Mouse (Mus musculus) ES-E14 (cell line): ENCODE data around the gene Tuba8. TPM values are rescaled to one million over a fixed set of nuclear protein-coding genes. Genes with fewer than 3 reads are reported as not detected.

ENCODE experiments used
- DNase-seq: peaks from one replicate; pipeline ENCODE4 v3.0.0-alpha.2; 2013; ENCODE audit warnings: low read depth, low spot score
- H3K27ac ChIP-seq: 2 replicates; pipeline ENCODE4 v1.5.1; 2012; ENCODE audit warnings: low read depth, mild to moderate bottlenecking, low read length, moderate library complexity, mixed read lengths; ENCODE audit not compliant: poor library complexity, insufficient read depth, severe bottlenecking
- H3K36me3 ChIP-seq: 2 replicates; pipeline ENCODE4 v1.6.1; 2012; ENCODE audit warnings: mild to moderate bottlenecking, low read length, moderate library complexity, mixed read lengths; ENCODE audit not compliant: control insufficient read depth, poor library complexity, insufficient read depth, severe bottlenecking
- H3K4me1 ChIP-seq, 2 experiments: fragments of 150-350 bp in 1 of 2; sonication (generic) in 1 of 2; 2 replicates each; pipeline ENCODE4 v1.6.1; 2012; ENCODE audit warnings: low read length in 2 of 2, mild to moderate bottlenecking in 1 of 2, mixed read lengths in 1 of 2; ENCODE audit not compliant: control insufficient read depth in 2 of 2, insufficient read depth in 2 of 2, poor library complexity in 1 of 2
- H3K4me3 ChIP-seq, 2 experiments: fragments of 150-350 bp in 1 of 2; sonication (generic) in 1 of 2; 2 replicates each; pipeline ENCODE4 v1.5.1; 2012; ENCODE audit warnings: low read length in 2 of 2, low read depth in 1 of 2, mild to moderate bottlenecking in 1 of 2, mixed read lengths in 1 of 2; ENCODE audit not compliant: insufficient read depth in 1 of 2, poor library complexity in 1 of 2, severe bottlenecking in 1 of 2
- H3K9ac ChIP-seq: 2 replicates; pipeline ENCODE4 v1.6.1; 2012; ENCODE audit warnings: low read depth, mild to moderate bottlenecking, low read length, mixed read lengths; ENCODE audit not compliant: poor library complexity, insufficient read depth, severe bottlenecking
- H3K9me3 ChIP-seq: fragments of 150-350 bp; sonication (generic); 2 replicates; pipeline ENCODE4 v1.6.1; 2012; ENCODE audit warnings: low read depth, mild to moderate bottlenecking, low read length; ENCODE audit not compliant: control insufficient read depth, insufficient read depth
- CHD2 ChIP-seq: IDR thresholded peaks from 2 replicates; pipeline ENCODE4 v1.6.1; 2014; ENCODE audit warnings: mild to moderate bottlenecking, low read depth, low read length, inconsistent platforms
- HCFC1 ChIP-seq: IDR thresholded peaks from 2 replicates; pipeline ENCODE4 v1.6.1; 2012; ENCODE audit warnings: low read length, inconsistent platforms, borderline replicate concordance; ENCODE audit not compliant: insufficient read depth
- MAFK ChIP-seq: IDR thresholded peaks from 2 replicates; pipeline ENCODE4 v1.6.1; 2014; ENCODE audit warnings: mild to moderate bottlenecking, low read depth, low read length, inconsistent platforms; ENCODE audit not compliant: insufficient read depth
- ZC3H11A ChIP-seq: IDR thresholded peaks from 2 replicates; pipeline ENCODE4 v1.6.1; 2012; ENCODE audit warnings: low read depth, mild to moderate bottlenecking, inconsistent platforms, low read length, borderline replicate concordance
- ZNF384 ChIP-seq: IDR thresholded peaks from 2 replicates; pipeline ENCODE4 v1.6.1; 2012; ENCODE audit warnings: low read depth, low read length, inconsistent platforms
- in situ Hi-C, 2 experiments: fragments of 600-800 bp; cut with MboI; formaldehyde crosslinking; loops; one replicate each; pipeline ENCODE4 v1.15.1; 2025; ENCODE audit warnings: low sequenced_read_pairs in 2 of 2, inconsistent platforms in 1 of 2; ENCODE audit not compliant: unreplicated experiment in 2 of 2
- total RNA-seq: library from RNA; depleted of rRNA; stranded (reverse); fragments of 300-350 nt; gene quantifications from 2 replicates; pipeline ENCODE4 v1.2.3, GENCODE M21; 2012

The Tuba8 gene
- total RNA-seq, 1 experiment = 0.62 TPM

DNA sequence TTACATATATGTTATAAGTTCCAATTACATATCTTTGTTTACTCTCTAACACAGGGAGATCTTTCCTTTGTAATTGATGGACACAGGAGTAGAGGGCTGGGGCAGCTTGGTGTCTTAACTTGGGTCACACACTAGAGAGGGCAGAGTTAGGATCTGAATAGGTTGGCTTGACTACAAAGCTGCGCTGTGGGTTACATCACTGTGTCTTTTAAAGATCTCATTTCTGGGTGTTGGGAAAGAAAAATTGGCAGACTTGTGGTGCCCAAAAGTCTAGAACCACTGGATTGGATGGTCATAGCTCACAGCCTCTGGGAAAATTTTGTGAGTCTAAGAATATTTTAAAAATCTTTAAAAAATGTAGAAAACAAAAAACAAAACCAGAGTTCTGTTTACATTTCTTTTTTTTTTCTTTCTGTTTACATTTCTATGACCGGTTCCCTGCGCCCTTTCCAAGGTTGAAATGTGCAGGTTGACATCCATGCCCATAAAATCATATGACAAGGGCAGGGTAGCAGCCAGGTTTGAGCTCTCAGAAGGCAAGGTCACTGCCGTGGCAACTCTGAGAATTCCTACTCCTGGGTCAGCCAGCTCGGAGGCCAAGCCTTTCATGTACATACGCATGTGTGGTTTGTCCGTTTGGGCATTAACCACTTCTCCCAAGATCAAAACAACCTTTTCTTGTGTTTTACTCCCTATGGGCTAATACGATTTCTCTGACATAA, 11.5 kb downstream of the Tuba8 start:
- TF ChIP-seq HCFC1 (no peak), ZNF384 (no peak), CHD2 (no peak), MAFK (no peak), ZC3H11A (no peak)
- peaks cover 0 to 7% of the 10 kb centered on the region in 2 experiments; a peak in 2 of 4 replicates for H3K4me1 ChIP-seq
- no peak overlapping the region for H3K9ac ChIP-seq
- no peaks in the 10 kb centered on the region for H3K9me3 ChIP-seq
- H3K27ac ChIP-seq = no peak overlapping the region
- DNase-seq = no peak
- no peaks in the 10 kb centered on the region for H3K36me3 ChIP-seq
- in situ Hi-C loops = no loop called here
- no peak overlapping the region for H3K4me3 ChIP-seq

DNA sequence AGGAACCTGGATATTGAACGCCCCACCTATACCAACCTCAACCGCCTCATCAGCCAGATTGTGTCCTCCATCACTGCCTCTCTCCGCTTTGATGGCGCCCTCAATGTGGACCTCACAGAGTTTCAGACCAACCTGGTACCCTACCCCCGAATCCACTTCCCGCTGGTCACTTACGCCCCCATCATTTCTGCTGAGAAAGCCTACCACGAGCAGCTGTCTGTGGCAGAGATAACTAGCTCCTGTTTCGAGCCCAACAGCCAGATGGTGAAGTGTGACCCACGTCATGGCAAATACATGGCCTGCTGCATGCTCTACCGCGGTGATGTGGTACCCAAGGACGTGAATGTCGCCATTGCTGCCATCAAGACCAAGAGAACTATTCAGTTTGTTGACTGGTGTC, 12.5 kb downstream of the Tuba8 start:
- Histone ChIP-seq H3K4me3 (no peak overlapping the region), H3K27ac (no peak overlapping the region), H3K36me3 (no peaks in the 10 kb centered on the region), H3K9me3 (no peaks in the 10 kb centered on the region), H3K4me1 (peaks cover 0 to 7% of the 10 kb centered on the region in 2 experiments; a peak in 2 of 4 replicates), H3K9ac (no peak overlapping the region)
- TF ChIP-seq ZNF384 (no peak), ZC3H11A (no peak), HCFC1 (no peak), CHD2 (no peak), MAFK (no peak)
- DNase-seq = no peak
- in situ Hi-C loops = no loop called here

DNA sequence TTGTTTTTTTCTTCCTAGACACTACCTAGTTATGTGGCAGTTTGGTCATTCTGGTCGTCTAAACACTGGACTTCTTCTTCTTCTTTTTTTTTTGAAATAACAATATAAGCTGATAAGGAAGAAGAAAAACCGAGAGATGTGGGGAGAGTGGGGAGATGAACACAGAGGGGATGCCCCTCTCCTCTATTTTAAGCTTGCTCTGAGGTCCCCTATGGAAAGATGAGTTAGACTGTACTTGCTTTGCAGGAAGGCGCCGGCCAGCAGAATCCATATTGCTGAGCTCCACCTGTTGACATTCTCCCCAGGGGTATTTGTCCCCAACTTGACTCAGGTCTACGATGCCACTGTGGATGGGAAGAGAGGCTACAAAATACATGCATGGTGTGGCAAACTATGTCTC, 13.6 kb downstream of the Tuba8 start:
- in situ Hi-C loops = no loop called here
- H3K27ac ChIP-seq = no peak overlapping the region
- no peak for TF ChIP-seq MAFK
- TF ChIP-seq CHD2 = no peak
- no peak for TF ChIP-seq ZC3H11A
- TF ChIP-seq HCFC1 = no peak
- TF ChIP-seq ZNF384 = no peak
- peaks cover 0 to 7% of the 10 kb centered on the region in 2 experiments; a peak in 2 of 4 replicates for H3K4me1 ChIP-seq
- H3K36me3 ChIP-seq = no peaks in the 10 kb centered on the region
- H3K9ac ChIP-seq = no peak overlapping the region
- DNase-seq = no peak
- H3K9me3 ChIP-seq = no peaks in the 10 kb centered on the region
- H3K4me3 ChIP-seq = no peak overlapping the region

DNA sequence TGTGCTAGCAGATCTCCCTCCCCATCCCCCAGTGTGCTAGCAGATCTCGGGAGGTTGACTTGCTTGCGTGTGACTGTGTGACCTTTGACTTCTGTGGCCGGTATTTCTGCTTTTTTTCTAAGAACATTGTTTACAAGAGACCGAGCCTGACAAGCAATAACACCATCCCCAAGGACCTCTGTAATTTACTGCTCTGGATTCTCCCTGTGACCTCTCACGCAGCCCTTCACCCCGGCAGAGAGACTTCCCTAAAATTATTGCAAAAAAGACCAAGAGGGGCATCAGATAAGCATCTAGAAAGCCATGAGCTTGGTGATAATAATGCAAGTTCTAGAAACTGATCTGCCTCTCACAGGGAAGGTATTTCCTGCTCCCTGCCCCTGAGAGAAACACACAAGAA, 14.5 kb downstream of the Tuba8 start:
- Histone ChIP-seq H3K27ac (no peak overlapping the region), H3K4me3 (no peak overlapping the region), H3K9me3 (no peaks in the 10 kb centered on the region), H3K4me1 (peaks cover 0 to 7% of the 10 kb centered on the region in 2 experiments; a peak in 2 of 4 replicates), H3K9ac (no peak overlapping the region), H3K36me3 (no peaks in the 10 kb centered on the region)
- TF ChIP-seq CHD2 (no peak), ZNF384 (no peak), MAFK (no peak), HCFC1 (no peak), ZC3H11A (no peak)
- no peak for DNase-seq
- in situ Hi-C loops = no loop called here
